Mouse (Mus musculus): ENCODE results near the gene Hes3. TPM values are rescaled to one million over a fixed set of nuclear protein-coding genes. Genes with fewer than 3 reads are reported as not detected.

Hes3 gene
- total RNA-seq, 2 experiments from 2014 or later = 0.30 to 0.32 TPM

GRCm38 (mm10) chr4:152274681-152275131, 16.8 kb downstream of the Hes3 start:
- peak overlapping the region; percentile 72 for H3K27ac ChIP-seq
- intact Hi-C loops (cut with DNase I) = no loop called here

DNA sequence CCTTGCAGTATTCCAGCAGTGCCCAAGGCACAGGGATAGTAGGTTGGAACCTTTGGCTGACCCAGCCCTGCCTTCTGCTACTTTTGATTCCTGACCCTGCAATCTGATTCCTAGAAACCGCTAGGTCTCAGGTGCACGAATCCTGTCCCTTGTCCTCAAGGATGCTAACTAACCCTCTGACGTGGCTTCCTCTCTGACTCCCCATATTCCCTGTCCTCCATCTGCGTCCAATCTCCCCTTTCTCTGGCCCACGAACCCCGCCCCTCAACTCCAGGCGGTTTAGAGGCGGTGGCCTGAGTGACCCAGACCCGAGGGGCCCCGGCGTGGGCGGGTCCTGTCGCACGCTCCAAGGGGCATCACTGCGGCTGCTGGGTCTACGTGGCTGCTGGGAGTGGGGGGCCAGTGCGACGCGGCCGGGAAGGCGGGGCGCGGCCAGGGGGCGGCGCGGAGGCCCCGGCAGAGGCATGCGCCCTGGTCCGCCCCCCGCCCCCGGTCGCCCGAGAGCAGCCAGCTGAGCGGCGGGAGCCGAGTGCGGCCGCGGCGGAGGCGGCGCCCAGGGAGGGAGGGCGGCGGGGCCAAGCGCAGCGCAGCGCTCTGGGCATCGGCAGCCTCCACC, 17.7 kb downstream of the Hes3 start, which contains the start of gene Gpr153:
Gpr153 (plus strand) TSS at position 612 of the 616 bp plus-strand sequence.
- intact Hi-C loops (cut with DNase I) = loop anchor here (2.0 kb wide), 1 partner anchor 47 kb away; no protein-coding TSS in a partner anchor
- no peak for TF ChIP-seq CTCF (IDR thresholded peaks at IDR 0.05)
- DNase-seq (ENCODE audit: extremely low spot score in 1 of 2, low spot score in 2 of 2) = peak; percentile 61 to 67

More at GRCm38 (mm10) chr4:152274681-152275131, 16.8 kb downstream of the Hes3 start:
- H3K4me3 ChIP-seq = peak overlapping the region; percentile 58
- TF ChIP-seq CTCF (IDR thresholded peaks at IDR 0.05) = no peak
- no peak for DNase-seq (ENCODE audit: extremely low spot score in 1 of 2, low spot score in 2 of 2)

GRCm38 (mm10) chr4:152273191-152273590, 18.3 kb downstream of the Hes3 start:
- H3K4me3 ChIP-seq = no peak overlapping the region
- no peak for TF ChIP-seq CTCF (IDR thresholded peaks at IDR 0.05)
- peak overlapping the region; percentile 58 for H3K27ac ChIP-seq
- DNase-seq (ENCODE audit: extremely low spot score in 1 of 2, low spot score in 2 of 2) = no peak
- intact Hi-C loops (cut with DNase I) = loop anchor here (2.0 kb wide), 1 partner anchor 46 kb away; no protein-coding TSS in a partner anchor

More for the DNA sequence above, 17.7 kb downstream of the Hes3 start, which contains the start of gene Gpr153:
- H3K4me3 ChIP-seq = peak within 1 kb of the TSS; percentile 58
- peak within 1 kb of the TSS; percentile 72 for H3K27ac ChIP-seq

GRCm38 (mm10) chr4:152272449-152273049, 18.9 kb downstream of the Hes3 start:
- no peak for DNase-seq (ENCODE audit: extremely low spot score in 1 of 2, low spot score in 2 of 2)
- Histone ChIP-seq H3K4me3 (no peak overlapping the region), H3K27ac (no peak overlapping the region; the same call in 1 of the 2 replicates)
- intact Hi-C loops (cut with DNase I) = loop anchor here (2.0 kb wide), 1 partner anchor 46 kb away; no protein-coding TSS in a partner anchor
- peak; percentile 29 for TF ChIP-seq CTCF (IDR thresholded peaks at IDR 0.05)

DNA sequence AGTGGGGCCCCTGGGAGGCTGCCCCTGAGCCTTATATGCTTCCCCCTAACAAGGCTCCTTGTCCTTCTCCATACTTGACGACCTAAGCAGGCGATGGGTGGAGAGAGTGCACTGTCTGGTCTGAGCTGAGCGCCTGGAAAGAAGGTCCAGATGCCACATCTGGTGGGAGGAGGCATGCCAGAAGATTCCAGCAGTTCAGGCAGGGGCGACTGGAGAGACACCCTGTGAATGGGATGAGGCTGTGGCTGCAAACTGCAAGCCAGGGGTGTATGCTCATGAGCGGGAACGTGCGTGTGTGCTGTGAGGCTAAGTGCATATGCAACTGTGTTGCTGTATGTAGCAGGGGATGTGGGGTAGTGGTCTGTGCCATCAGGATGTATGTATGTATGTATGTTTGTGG, 19.5 kb downstream of the Hes3 start:
- Histone ChIP-seq H3K27ac (no peak overlapping the region), H3K4me3 (no peak overlapping the region)
- DNase-seq (ENCODE audit: extremely low spot score in 1 of 2, low spot score in 2 of 2) = no peak
- no peak for TF ChIP-seq CTCF (IDR thresholded peaks at IDR 0.05)
- intact Hi-C loops (cut with DNase I) = loop anchor here (2.0 kb wide), 1 partner anchor 45 kb away; no protein-coding TSS in a partner anchor

GRCm38 (mm10) chr4:152271334-152271733, 20.1 kb downstream of the Hes3 start:
- intact Hi-C loops (cut with DNase I) = no loop called here
- Histone ChIP-seq H3K27ac (no peak overlapping the region), H3K4me3 (no peak overlapping the region)
- DNase-seq (ENCODE audit: extremely low spot score in 1 of 2, low spot score in 2 of 2) = no peak
- no peak for TF ChIP-seq CTCF (IDR thresholded peaks at IDR 0.05)

DNA sequence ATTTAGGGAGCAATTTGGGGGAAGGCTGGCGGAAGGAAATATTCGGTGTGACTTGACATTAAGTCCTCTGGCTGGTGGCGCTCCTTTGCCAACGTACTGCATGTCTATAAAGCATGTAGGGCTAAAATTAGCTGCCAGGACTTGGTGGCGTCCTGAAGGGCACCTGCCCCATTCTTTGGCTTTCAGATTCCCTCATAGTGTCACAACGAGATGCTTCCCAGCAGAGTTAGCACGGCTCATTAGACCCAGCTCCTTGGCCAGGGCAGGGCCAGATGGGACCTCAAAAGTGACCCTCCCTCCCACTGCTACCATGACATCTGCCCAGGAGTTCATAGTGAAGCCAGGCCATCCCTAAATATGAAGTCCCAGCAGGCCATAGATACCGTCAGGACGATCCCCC, 20.9 kb downstream of the Hes3 start:
- no peak for TF ChIP-seq CTCF (IDR thresholded peaks at IDR 0.05)
- intact Hi-C loops (cut with DNase I) = no loop called here

DNA sequence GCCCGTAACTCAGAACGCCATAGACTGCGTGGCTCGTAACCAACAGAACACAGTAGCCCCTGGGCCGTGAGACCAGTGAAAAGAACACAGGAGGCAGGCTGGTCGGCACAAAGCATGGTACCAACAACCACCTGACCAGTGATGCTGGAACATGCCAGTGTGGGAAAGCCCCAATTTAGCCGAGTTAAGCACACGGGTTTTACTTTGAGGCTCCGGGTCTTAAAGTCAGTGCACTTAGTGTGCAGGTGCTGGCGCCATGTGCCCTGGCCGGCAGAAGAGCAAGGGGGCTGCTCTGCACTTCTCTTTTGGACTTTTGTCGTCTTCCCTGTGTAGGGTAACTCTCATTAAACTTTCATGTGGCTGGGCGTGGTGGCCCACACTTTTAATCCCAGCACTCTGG, 21.5 kb downstream of the Hes3 start:
- intact Hi-C loops (cut with DNase I) = no loop called here
- Histone ChIP-seq H3K27ac (no peak overlapping the region), H3K4me3 (no peak overlapping the region)
- TF ChIP-seq CTCF (IDR thresholded peaks at IDR 0.05) = no peak
- no peak for DNase-seq (ENCODE audit: extremely low spot score in 1 of 2, low spot score in 2 of 2)

More for the DNA sequence above, 20.9 kb downstream of the Hes3 start:
- Histone ChIP-seq H3K4me3 (no peak overlapping the region), H3K27ac (no peak overlapping the region)
- no peak for DNase-seq (ENCODE audit: extremely low spot score in 1 of 2, low spot score in 2 of 2)

DNA sequence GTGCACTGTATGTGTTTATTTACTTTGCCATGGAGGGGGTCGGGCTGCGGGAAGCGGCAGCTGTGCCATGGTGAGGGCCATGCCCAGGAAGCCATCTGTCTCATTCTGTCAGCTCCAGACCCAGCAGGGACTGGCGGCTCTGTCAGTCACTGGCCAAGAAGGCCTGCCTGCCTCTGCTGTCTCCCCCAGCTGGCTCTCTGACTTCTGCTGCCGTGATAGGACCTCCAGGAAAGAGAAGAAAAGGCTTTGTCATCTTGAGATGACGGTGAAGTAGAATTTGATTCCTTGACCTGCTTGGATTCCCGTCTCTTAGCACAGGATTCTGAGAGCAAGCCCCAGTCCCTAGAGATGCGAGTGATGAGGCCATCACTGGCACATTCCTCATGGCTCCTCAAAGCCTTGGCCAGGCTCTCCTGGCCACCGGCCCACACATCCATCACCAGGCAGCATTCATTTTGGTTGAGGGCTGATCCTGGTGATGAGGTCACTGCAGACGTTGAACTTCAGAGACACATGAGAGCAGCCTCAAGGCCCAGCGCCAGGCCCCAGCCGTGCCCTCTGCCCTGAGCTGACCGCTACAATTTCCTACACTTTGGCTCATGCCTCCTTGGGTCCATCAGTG, 23.6 kb downstream of the Hes3 start:
- H3K4me3 ChIP-seq = no peak overlapping the region
- no peak for TF ChIP-seq CTCF (IDR thresholded peaks at IDR 0.05)
- no peak overlapping the region for H3K27ac ChIP-seq
- DNase-seq (ENCODE audit: extremely low spot score in 1 of 2, low spot score in 2 of 2) = no peak
- intact Hi-C loops (cut with DNase I) = no loop called here

- DNase-seq (ENCODE audit: extremely low spot score in 1 of 2, low spot score in 2 of 2) = peak in 1 of 2 experiments; percentile 53
- H3K27ac ChIP-seq = no peak overlapping the region
- TF ChIP-seq CTCF (IDR thresholded peaks at IDR 0.05) = no peak
- no peak overlapping the region for H3K4me3 ChIP-seq
- intact Hi-C loops (cut with DNase I) = no loop called here
Measured at GRCm38 (mm10) chr4:152266236-152266895, 25.1 kb downstream of the Hes3 start.

DNA sequence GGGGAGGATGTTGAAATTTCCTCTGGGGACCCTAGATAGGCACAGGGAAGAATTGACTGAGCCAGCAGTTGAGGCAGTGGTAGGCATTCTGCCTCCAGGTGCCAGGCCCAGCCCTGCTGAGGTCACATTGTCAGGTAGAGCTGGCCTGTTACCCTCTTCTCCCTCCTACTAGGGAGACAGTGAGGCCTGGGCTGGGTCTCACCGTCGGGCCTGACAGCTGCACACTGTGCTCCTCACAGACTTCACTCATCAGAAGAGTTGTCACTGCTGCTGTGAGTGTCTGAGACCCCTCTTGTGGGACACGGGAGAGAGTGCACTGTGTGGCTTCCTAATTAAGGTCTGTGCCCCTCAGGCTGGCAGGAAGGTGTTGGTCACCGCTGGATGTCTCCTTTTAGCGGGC, 25.7 kb downstream of the Hes3 start:
- Histone ChIP-seq H3K27ac (0 out of 2 replicates have a peak overlapping the region, but pooled peaks have one; percentile 30), H3K4me3 (no peak overlapping the region)
- TF ChIP-seq CTCF (IDR thresholded peaks at IDR 0.05) = no peak
- no peak for DNase-seq (ENCODE audit: extremely low spot score in 1 of 2, low spot score in 2 of 2)
- intact Hi-C loops (cut with DNase I) = no loop called here

Data from left cerebral cortex, adult 2 months (tissue).